Mouse (Mus musculus): ENCODE results near the gene Shc1. TPM values are rescaled to one million over a fixed set of nuclear protein-coding genes. Genes with fewer than 3 reads are reported as not detected.

Gene Shc1
- polyA plus RNA-seq, 1 experiment: 37.2 TPM

DNA sequence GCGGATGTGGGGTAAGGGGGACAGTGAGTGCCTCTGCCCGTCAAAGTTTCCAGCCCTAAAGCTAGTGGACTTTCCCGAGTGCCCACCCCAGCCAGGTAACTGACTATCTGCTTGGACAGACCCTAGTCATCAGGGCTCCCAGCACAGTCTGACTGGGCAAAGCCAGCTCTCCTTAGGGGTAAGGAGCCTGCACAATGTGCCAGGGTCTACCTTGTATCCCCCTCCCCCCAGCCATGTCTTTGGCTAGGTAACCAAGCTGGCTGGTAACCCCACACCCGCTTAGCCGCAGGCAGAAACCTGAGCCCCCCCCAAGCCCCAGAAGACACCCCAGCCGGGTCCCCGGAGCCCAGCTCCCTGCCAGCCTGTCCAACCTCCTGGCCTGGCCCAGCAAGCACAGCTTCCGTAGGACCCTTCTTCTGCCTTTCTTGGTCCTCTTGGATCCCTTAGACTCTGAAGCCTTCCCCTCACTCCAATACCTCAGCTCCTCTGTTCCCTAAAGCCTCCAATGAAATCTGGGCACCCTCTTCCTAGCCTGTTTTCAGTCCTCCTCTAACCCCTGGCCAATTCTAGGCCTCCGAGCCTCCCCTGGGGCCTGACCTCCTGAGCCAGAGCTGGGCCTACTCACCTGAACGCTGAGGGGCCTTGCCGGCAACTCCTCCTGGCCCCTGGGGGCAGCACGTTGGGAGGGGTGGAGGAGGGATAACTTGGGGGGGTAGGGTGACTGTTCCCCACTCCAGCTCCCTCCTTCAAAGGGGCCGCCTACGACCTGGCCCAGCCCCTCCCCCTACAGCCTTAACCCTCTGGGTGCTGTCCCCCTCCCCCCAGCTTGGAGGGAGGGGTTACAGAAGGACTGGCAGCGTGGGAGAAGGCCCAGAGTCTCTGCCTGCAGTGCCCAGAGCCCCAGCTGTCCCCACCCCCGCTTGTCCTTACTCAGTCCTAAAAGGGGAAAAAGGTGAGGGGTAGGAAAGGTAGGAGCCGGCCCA is 31.5 kb upstream of the Shc1 start:
- peak overlapping the region; percentile 56 for H3K4me3 ChIP-seq (ENCODE audit: insufficient read depth, low read depth, low read length)
- peaks cover 25% of the 10 kb centered on the region for H3K4me1 ChIP-seq (ENCODE audit: control insufficient read depth, insufficient read depth, insufficient read length, low read length)
- peak overlapping the region; percentile 91 for H3K27ac ChIP-seq (replicated peaks; ENCODE audit: low read depth, low read length)

DNA sequence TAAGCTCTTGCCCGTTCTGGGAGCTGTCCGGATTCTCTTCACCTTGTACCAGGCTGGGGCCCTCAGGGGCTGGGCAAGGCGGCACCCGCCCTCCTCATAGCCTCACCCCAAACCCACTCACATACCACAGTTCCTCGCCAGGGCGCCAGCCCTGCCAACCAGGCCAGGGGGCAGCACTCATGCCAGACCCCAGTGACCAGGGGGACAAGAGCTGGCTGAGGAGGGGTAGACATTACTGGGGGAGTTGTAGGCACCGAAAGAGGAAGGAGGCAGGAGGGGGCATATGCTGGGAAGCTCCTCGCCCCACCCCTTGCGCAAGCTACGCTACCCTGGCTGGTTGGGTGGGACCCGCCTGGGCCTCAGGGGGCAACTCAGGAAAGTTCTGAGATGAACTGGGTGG is 30.6 kb upstream of the Shc1 start:
- Histone ChIP-seq H3K4me1 (ENCODE audit: control insufficient read depth, insufficient read depth, insufficient read length, low read length) (peaks cover 22% of the 10 kb centered on the region), H3K4me3 (ENCODE audit: insufficient read depth, low read depth, low read length) (peak overlapping the region; percentile 56), H3K27ac (replicated peaks; ENCODE audit: low read depth, low read length) (peak overlapping the region; percentile 91)

DNA sequence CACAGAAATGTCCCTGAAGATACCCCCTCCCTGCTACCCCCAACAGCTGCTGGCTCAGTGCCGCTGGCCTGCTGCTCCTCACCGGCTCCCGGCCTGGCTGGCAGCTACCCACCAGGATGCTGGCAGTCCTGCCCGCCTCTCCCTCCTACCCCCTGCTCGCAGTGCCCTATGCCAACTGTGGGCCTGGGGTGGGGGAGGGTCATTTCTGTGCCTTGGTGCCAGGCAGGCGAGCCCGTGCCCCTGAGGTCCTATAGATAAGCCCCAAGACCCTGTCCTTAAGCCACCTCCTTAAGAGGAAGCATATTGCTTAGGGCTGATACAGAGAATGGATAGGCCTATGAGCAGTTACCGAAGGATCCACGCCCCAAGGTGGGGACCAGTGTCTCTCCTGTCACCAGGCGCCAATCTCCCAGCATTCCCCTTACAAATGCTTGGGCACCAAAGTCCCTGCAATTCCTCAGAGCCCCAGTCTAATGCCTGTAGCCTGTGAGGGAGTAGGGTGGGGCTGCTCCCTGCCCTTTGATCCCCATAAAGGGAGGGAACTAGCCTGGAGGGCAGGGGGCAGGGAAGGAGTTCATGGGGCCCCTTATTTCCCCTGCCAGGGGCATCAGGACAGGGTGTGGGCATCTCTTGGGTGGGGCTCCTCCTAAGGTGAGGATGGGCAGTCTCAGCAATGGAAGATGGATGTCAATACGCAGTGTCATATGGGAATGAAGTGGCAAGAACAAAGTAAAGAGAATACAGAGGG is 29.9 kb upstream of the Shc1 start:
- Histone ChIP-seq H3K4me1 (ENCODE audit: control insufficient read depth, insufficient read depth, insufficient read length, low read length) (peaks cover 22% of the 10 kb centered on the region), H3K27ac (replicated peaks; ENCODE audit: low read depth, low read length) (peak overlapping the region; percentile 91), H3K4me3 (ENCODE audit: insufficient read depth, low read depth, low read length) (peak overlapping the region; percentile 56)

DNA sequence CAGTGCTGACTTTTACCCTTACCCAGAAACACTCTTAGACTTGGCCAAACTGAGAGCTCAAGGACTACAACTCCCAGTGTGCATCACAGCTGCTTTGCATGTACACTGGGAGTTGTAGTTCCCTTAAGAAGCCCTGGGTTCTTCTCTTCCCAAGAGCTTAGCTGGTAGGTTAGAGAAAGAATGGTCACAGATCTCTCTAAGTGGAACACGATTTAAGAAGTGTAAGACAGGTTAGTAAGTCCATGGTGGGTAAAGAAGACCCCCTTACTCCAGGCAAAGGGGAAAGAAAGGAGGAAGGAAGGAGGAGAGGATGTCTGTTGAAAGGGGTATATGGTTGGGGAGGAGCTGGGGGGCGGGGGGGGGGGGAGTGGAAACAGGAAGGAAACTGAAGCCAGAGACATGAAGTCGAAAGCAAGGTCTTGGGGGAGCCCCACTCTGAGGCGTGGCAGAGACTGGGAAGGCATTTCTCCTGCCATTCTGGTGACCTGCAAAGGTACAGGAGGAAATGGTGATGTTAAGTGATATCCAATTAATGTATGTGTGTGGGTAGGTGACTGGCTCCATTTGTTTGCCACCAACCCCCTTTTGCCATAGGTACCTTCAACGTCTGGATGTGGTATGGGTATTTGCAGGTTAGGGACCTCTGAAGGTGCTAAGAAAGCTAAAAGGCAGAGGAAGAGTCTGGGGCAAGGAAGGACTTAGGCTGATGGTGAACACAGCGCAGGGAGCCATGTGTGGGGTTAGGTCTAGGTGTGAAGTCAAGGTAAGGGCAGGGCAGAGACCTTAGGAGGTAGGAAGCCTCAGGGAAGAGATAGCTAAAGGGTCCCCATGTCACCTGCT is 29.1 kb upstream of the Shc1 start:
- Histone ChIP-seq H3K4me1 (ENCODE audit: control insufficient read depth, insufficient read depth, insufficient read length, low read length) (peaks cover 16% of the 10 kb centered on the region), H3K27ac (replicated peaks; ENCODE audit: low read depth, low read length) (peak overlapping the region; percentile 91), H3K4me3 (ENCODE audit: insufficient read depth, low read depth, low read length) (no peak overlapping the region)

DNA sequence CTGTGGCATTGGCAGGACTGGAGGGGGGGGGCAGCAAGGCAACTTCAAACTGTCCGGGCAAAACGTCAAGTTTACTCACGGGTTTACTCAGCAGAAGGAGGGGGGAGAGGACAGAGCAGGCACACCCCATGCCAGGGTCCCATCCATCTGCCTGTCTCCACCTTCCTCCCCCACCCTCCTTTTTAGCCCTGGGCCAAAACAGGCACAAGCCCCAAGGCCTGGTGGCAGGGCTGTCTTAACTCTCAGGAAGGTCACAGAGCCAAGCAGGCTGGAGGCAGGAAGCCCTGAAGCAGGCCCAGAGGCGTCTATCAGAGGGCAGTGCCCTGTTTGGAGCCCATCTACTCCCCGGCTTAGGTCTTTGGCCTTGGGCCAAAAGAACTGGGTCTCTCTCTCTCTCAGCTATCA is 28.1 kb upstream of the Shc1 start:
- Histone ChIP-seq H3K4me1 (ENCODE audit: control insufficient read depth, insufficient read depth, insufficient read length, low read length) (peaks cover 11% of the 10 kb centered on the region), H3K4me3 (ENCODE audit: insufficient read depth, low read depth, low read length) (peak overlapping the region; percentile 35; the same call in 1 of the 2 replicates), H3K27ac (replicated peaks; ENCODE audit: low read depth, low read length) (peak overlapping the region; percentile 85)

DNA sequence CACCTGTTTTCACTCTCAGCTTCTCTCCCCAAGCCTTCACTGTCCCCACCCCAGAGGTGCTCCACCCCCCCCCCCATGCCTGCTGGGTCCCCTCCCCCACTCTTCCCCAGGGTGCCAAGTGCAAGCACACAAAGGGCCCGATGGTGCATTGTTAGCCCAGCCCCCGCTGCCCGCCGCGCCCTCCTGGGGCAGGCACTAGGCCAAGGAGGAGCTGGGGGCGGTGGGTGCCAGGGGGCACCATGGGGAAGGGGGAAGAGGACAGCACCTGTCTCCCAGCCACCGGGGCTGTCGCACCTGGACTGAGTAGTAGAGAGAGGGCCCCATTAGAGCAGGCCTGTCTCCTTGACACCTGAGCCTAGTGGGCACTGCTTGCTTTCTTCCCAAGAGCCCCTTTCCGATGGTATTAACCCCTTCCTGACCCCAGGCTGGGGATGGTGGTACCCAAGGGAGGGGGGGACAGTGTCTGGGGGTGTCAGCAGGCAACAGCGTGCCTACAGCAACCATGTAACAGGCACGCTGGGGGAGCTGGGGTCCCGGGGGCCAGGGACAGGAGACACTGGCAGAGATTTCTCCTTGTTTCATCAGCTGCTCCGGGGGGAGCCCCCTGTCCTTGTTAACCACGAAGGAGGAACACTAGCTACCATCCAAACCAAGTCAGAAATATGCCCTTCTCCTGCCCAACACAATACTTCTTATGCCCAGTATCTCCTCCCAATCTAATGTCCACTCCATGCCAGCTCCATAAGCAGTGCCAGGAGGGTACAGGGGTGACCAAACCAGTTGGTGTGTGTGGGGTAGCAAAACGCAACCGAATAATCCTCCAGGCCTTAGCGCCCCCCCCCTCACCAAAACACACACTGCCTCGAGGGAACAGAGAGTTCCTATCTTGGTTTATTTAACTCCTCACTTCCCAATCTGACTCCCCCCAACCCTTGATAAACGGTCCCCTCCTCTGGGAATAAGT is 27.3 kb upstream of the Shc1 start:
- H3K4me1 ChIP-seq (ENCODE audit: control insufficient read depth, insufficient read depth, insufficient read length, low read length): peaks cover 11% of the 10 kb centered on the region
- peak overlapping the region; percentile 82 for H3K4me3 ChIP-seq (ENCODE audit: insufficient read depth, low read depth, low read length)
- H3K27ac ChIP-seq (replicated peaks; ENCODE audit: low read depth, low read length): peak overlapping the region; percentile 93

DNA sequence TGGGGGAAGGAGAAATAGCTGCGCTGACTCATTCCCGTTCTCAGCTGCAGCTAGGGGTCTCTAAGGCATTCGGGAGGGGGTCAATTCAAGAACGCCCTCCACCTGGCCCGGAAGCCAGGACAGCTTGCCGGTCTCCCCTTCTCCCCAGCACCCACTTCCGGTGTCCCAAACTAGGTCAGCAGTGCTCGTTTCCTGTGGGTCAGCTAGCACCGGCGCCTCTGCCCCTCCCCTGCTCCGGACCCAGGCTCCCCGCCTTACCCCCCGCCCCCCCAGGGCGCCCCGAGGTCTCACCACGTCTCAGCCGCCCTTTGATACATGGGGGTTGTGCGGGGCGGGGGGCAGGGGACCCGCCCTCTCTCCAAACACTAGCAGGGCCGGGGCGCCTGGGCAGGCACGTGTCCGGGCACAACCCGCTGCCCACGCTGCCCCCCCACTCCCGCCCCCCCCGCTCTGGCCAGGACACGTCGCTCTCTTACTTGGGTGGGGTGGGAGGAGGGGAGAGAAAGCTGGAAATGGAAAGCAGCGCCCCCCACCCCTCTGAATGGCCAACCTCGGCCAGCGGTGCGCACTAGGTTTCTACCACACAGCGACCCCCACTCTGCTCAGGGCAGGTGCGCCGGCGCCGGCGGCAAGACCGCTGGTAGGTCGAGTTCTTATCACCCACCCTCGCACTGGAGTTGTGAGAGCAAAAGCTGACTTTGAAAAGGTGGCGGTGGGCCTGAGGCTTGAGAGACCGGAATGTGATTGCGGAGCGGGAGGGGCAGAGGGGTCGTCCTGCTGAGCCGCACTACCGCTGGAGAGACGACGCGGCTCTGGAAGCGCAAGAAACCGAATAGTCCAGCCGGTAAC is 26.4 kb upstream of the Shc1 start:
- Histone ChIP-seq H3K4me3 (ENCODE audit: insufficient read depth, low read depth, low read length) (peak overlapping the region; percentile 82), H3K27ac (replicated peaks; ENCODE audit: low read depth, low read length) (peak overlapping the region; percentile 93), H3K4me1 (ENCODE audit: control insufficient read depth, insufficient read depth, insufficient read length, low read length) (peaks cover 11% of the 10 kb centered on the region)

DNA sequence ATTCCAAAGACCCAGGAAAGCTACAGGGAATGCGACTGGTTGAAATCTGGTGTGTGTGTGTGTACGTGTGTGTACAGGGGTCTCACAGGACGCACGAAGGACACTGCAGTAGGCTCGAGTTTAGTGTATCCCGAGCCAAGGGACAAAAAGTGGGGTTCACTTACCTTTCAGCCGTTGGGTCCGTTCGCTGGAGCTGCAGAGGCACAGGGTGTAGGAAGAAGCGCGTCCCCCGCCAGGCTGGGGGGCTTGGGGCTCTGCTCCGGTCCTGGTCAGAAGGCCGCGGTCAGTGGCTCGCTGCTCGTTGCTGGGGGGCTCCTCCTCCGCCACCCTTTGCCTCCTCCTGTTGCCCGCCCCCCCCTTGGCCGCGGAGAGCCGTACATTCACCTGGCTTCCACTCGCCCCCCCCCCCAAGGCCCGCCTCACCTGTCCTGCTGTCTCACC is 25.4 kb upstream of the Shc1 start:
- peak overlapping the region; percentile 78 for H3K4me3 ChIP-seq (ENCODE audit: insufficient read depth, low read depth, low read length)
- H3K4me1 ChIP-seq (ENCODE audit: control insufficient read depth, insufficient read depth, insufficient read length, low read length): peaks cover 11% of the 10 kb centered on the region; the same call in 1 of the 2 replicates
- H3K27ac ChIP-seq (replicated peaks; ENCODE audit: low read depth, low read length): peak overlapping the region; percentile 76

DNA sequence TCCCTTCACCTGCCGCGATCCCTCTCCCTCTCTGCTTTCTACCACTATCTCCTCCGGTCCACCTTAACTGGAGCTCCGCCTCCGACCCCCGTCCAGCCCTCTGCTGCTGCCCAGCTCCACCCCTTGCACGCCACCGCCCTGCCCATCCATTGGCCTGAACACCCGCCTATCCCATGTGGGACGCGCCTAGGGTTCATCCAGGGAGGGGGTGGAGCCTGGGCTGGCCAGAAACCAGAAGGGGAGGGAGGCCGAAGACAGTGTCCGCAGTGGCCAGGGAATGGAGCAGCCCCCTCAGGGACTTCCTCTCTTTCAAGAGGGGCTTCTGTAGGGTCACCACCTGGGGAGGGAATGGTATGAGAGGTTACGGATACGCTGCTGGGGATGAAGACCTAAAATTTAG is 24.6 kb upstream of the Shc1 start:
- Histone ChIP-seq H3K4me3 (ENCODE audit: insufficient read depth, low read depth, low read length) (peak overlapping the region; percentile 82), H3K4me1 (ENCODE audit: control insufficient read depth, insufficient read depth, insufficient read length, low read length) (peaks cover 9% of the 10 kb centered on the region; the same call in 1 of the 2 replicates), H3K27ac (replicated peaks; ENCODE audit: low read depth, low read length) (peak overlapping the region; percentile 96)

DNA sequence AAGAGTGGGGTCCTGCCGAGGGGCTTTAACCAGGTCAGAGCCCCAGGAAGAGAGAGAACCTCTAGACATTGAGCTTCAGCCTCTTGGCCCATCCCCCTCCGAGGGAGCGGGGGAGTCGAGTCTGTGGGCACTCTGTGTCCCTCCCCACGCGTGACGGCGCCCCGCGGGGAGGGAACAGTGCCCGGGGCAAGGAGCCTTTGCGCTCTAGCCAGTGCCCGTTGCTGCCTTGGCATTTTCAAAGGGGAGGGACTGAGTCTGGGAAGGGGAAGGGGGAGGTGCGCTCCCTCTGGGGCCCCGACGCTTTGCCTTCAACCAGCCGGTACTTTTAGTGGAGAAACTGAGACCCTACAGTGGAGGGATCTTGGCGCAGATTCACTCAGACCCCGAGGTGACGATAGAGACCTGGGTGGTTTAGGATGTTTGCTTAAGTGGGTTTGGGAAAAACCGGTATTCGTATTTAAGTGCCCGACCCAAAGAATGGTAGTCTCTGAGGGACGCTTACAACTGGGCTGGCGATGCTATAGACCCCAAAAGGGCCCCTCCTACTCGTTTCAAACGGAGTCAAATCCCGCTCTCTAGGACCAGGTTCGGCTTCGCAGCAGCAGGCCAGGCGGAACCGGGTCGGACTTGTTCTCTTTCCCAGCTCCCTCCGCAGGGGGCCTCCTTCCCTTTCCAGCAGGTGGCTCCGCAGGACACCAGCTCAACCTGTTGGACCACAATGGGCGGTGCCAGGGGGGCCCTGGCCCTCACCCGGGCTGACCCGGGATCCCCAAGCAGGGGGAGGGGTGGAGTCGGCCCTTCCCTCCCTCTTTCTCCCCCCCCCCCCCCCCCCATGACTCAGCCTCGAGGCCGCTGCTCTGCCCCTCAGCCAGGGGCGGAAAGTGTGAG is 24.0 kb upstream of the Shc1 start, which contains the start of gene Zbtb7b:
TSS of gene Zbtb7b (minus strand) at position 771 of the 888 bp plus-strand sequence.
- Histone ChIP-seq H3K4me1 (ENCODE audit: control insufficient read depth, insufficient read depth, insufficient read length, low read length) (peaks cover 7% of the 10 kb centered on the region; the same call in 1 of the 2 replicates), H3K27ac (replicated peaks; ENCODE audit: low read depth, low read length) (peak within 1 kb of the TSS; percentile 92), H3K4me3 (ENCODE audit: insufficient read depth, low read depth, low read length) (peak within 1 kb of the TSS; percentile 70)

DNA sequence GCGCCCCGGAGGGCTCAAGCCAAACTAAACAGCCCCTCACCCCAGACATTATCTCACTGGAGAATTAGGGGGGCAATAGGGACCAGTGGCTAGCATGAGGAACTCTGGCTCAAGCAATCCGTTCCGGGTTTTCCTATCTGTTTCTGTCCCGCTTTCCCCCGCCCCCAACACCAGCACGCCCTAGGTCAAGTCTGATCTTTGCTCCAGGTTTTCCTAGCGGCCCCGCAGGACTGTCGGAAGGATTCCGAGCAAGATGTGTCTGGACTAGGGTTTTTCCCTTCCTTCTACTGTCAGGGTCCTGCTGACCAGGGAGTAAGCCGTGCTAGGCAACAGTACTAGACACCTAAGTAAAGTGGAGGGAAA is 23.4 kb upstream of the Shc1 start:
- Histone ChIP-seq H3K4me1 (ENCODE audit: control insufficient read depth, insufficient read depth, insufficient read length, low read length) (peaks cover 1% of the 10 kb centered on the region; the same call in 1 of the 2 replicates), H3K27ac (replicated peaks; ENCODE audit: low read depth, low read length) (peak overlapping the region; percentile 92)

DNA sequence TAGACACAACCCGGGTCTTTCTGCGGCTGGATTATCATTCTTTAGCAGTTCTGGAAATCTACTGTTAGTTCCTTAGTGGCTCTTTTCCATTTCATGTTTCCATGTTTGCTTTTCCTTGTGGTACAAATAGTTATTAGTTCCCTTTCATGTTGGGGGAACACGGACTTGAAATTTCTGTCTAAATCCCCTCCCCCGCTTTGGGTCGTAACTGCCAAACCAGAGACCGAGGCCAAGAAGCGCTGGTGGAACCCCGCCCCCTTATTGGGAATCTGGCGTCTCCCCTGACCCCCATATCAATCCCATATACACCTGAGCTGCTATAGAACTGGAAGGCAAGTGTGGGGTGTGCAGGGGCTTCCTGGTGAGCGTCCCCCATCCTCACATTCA is 22.8 kb upstream of the Shc1 start:
- Histone ChIP-seq H3K27ac (replicated peaks; ENCODE audit: low read depth, low read length) (peak overlapping the region; percentile 92), H3K4me3 (ENCODE audit: insufficient read depth, low read depth, low read length) (peak overlapping the region; percentile 70), H3K4me1 (ENCODE audit: control insufficient read depth, insufficient read depth, insufficient read length, low read length) (no peaks in the 10 kb centered on the region)

More for the DNA sequence above, 23.4 kb upstream of the Shc1 start:
- H3K4me3 ChIP-seq (ENCODE audit: insufficient read depth, low read depth, low read length): peak overlapping the region; percentile 70

Data from brown adipose tissue, adult 24 weeks (tissue).